Mouse (Mus musculus) erythroblast, adult 5-6 weeks (primary cell): Measurements from ENCODE around the gene Rpl28. TPM values are rescaled to one million over a fixed set of nuclear protein-coding genes. Genes with fewer than 3 reads are reported as not detected.

Source experiments
- ATAC-seq: replicated peaks from 2 replicates; pipeline ENCODE4 v1.8.0; 2016; ENCODE audit warnings: moderate number of reproducible peaks, mild to moderate bottlenecking, moderate TSS enrichment, inconsistent platforms; ENCODE audit not compliant: poor library complexity, low FRiP score, severe bottlenecking
- total RNA-seq, 2 experiments: library from RNA; stranded (forward) in 1 of 2; stranded (reverse) in 1 of 2; fragments of 150-400 nt in 1 of 2; fragments of 200-764, 138-1000 nt in 1 of 2; gene quantifications; 2 replicates each; pipeline versions ENCODE4 v1.2.3 to v1.2.4; 2015 to 2017; ENCODE audit warnings: low replicate concordance in 2 of 2

Rpl28 gene
- total RNA-seq, 2 experiments from 2014 or later = 203 to 304 TPM

DNA sequence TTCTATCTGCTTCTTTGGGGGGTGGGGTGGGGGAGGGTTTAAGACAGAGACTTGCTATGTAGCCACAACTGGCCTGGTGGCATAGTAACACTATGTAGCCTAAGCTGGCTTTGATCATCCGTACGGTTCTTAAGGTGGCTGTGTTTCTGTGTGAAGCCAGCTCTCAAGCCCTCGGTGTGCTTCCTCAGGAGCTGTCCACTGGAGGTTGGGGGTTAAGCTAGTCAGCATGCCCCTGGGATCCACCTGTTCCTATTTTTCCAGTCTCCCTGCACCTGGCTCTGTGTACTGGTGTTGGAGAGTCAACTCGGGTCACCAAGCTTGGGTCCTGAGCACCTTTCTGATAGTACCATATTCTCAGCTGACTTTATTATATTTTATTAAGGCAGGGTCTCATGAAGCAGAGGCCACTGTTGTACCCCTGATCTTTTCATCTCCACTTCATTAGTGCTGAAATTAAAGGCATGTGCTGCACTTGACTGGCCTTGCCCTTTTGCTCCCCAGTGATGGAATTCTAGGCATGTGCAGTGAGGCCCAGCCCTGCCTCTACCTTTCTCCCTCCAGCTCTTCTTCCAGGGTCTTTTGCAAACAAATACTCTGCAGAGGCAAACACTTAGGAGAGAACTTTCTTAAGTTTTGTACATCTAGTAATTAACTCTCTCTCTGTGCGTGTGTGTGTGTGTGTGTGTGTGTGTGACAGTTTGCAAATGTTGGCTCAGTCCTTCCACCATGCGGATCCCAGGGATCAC, 29.7 kb downstream of the Rpl28 start:
- ATAC-seq = no peak

GRCm38 (mm10) chr7:4825365-4825764, 32.7 kb downstream of the Rpl28 start:
- no peak for ATAC-seq

DNA sequence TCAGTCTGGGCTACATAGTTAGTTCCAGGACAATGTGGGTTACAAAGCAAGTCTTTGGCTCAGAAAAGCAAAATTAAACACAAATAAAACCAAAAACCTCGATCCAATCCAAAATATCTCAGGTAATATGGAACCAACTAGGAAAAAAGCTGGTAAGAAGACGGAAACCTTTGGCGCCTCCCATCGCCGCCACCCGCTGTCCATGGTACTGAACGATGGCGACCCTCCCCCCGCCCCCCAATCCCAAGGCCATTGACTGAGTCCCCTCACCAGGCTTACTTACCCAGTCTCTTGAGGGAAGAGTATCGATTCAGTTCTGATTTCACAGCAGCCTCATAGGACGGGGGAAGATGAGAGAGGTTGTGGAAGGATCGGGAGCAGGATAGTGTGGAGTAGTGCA, 37.8 kb downstream of the Rpl28 start:
- no peak for ATAC-seq

DNA sequence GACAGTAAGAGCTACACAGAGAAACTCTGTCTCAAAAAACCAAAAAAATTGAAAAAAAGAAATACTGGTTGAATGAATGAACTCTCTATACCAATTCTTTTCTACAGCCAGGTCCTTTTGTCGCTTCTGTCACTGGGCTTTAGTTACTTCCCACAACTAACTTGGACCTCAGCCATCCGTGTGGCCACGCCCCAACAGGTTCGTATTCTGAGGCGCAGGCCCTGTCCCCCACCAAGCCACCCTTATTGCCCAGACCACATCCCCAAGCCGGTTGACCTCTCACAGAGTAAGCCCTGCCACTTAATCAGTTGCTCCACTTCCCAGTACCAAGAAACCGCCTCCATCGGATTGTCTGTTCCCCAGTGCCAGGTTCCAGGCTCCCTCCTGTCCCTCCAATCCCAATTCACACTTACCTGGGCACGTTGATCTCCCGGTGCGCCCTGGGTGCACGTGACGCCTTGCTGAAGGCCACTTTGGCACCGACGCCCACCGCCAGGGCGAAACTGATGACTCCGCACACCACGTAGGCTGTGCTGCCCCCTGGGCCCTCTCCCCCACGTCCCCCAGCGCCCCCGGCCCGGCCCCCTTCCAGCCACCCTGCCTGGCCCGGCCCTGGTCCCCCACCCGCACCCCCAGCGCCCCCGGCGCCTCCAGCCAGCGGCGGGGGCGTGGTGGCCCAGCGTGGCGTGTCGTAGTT, 43.1 kb downstream of the Rpl28 start:
- ATAC-seq = no peak

DNA sequence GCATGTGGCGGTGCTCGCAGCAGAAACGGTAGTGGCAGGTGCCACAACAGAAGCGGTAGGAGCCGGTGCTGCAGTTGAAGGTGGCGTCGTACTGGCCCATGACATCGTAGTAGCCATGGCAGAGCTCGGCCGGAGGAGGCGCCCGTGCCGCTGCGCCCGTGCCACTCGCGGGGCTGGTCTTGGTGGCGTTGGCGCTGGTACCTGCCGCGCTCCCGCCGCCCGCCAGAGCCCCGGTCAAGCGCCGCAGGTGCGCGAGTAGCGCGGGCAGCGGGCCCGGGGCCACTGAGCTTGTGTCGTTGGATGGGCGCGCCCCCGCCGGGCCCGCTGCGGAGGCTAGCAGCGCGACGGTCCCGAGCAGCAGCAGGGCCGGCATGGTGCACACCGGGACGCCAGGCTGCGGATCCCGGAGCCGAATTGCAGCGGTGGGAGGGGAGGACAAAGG, 43.7 kb downstream of the Rpl28 start:
- 0 out of 2 replicates have a peak, but pooled peaks have one; percentile 33 for ATAC-seq

GRCm38 (mm10) chr7:4837639-4838038, 45.0 kb downstream of the Rpl28 start:
- no peak for ATAC-seq

- ATAC-seq = no peak
These were observed 49.4 kb downstream of the Rpl28 start for GRCm38 (mm10) chr7:4842077-4842476.

DNA sequence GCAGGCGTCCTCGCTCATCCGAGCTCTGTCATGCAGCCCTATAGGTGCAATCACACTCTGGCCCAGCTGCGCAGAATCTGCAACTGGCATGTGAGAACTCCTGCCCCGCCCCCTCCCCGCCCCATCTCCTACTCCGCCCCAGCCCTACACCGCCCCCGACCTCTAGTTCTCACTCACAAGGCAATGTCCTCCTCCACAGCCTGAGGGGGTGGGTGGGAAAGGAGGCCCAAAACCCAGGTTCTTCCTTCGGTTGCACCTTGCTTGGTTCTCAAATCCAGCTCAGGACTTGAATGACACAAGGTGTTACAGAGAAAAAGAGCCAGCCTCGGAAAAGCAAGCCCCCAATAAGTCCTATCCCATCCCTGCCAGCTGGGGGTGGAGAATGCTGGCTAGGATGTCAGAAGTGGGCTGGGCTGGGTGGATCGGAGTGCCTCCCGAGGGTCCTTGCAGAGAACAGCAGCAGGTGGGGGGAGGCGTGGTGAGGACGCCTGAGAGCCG, 50.0 kb downstream of the Rpl28 start:
- no peak for ATAC-seq

DNA sequence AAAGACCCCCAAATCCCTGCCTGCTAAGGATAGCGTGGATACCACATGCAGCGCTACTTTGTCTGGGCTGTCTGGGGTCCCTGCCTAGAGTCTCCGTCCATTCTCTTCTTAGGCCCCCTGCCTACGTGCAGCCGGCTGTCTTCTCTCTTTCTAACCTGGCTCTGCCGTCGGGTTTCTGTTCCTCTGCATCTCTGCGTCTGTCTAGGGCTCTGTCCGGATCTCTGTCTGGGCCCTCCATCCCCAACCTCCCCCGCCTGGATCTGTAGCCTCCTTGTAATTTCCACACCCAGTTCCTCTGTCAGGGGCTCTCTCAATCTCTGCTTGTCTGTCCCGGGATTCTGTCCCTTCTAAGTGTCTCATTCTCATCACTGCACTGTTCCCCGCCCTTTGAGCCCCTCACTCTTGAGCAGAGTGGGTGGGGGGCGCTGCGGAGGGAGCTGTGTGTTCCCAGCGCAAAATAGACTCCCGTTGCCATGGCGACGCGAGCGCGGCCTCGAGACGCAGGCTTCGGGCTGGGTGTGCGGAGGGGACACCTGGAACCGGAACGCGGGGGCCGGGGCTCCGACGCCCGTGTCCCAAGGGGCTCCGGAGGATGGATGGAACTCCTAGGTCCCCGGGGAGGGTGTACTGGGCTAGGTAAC, 51.0 kb downstream of the Rpl28 start:
- ATAC-seq = no peak

- no peak for ATAC-seq
These were observed 51.7 kb downstream of the Rpl28 start, which contains the start of gene Shisa7 for GRCm38 (mm10) chr7:4844245-4844916. Gene Shisa7 (minus strand): TSS chr7:4844696.

Other genes starting within 250 kb of the Rpl28 start
Only the 30 nearest of the 31 such genes appear.
- 1.7 TPM in 1 of 2 replicates, not detected in the other for gene Syt5, start 245.3 kb upstream of the Rpl28 start, total RNA-seq (2015; ENCODE audit: low replicate concordance)
- gene Syt5, start 245.3 kb upstream of the Rpl28 start, total RNA-seq (2017; ENCODE audit: low replicate concordance) = not detected in 2 replicates
- 0.96 TPM in 1 of 2 replicates, not detected in the other for gene Ptprh, start 188.8 kb upstream of the Rpl28 start, total RNA-seq (2015; ENCODE audit: low replicate concordance)
- gene Ptprh, start 188.8 kb upstream of the Rpl28 start, total RNA-seq (2017; ENCODE audit: low replicate concordance) = 1.4 and 1.7 TPM in 2 replicates
- gene Tmem86b, start 161.5 kb upstream of the Rpl28 start, total RNA-seq (2015; ENCODE audit: low replicate concordance) = 37.3 and 72.3 TPM in 2 replicates
- 53.4 and 88.6 TPM in 2 replicates for gene Tmem86b, start 161.5 kb upstream of the Rpl28 start, total RNA-seq (2017; ENCODE audit: low replicate concordance)
- 31.6 and 45.3 TPM in 2 replicates for gene Ppp6r1, start 133.9 kb upstream of the Rpl28 start, total RNA-seq (2015; ENCODE audit: low replicate concordance)
- gene Ppp6r1, start 133.9 kb upstream of the Rpl28 start, total RNA-seq (2017; ENCODE audit: low replicate concordance) = 37.3 and 47.0 TPM in 2 replicates
- 5.0 and 8.3 TPM in 2 replicates for gene Hspbp1, start 107.8 kb upstream of the Rpl28 start, total RNA-seq (2015; ENCODE audit: low replicate concordance)
- gene Hspbp1, start 107.8 kb upstream of the Rpl28 start, total RNA-seq (2017; ENCODE audit: low replicate concordance) = 3.1 and 9.1 TPM in 2 replicates
- not detected in 2 replicates for gene Brsk1, start 102.3 kb upstream of the Rpl28 start, total RNA-seq (2015; ENCODE audit: low replicate concordance)
- not detected in 2 replicates for gene Brsk1, start 102.3 kb upstream of the Rpl28 start, total RNA-seq (2017; ENCODE audit: low replicate concordance)
- gene Tmem150b, start 67.6 kb upstream of the Rpl28 start, total RNA-seq (2015; ENCODE audit: low replicate concordance) = 1.7 and 6.7 TPM in 2 replicates
- gene Tmem150b, start 67.6 kb upstream of the Rpl28 start, total RNA-seq (2017; ENCODE audit: low replicate concordance) = 2.1 and 2.7 TPM in 2 replicates
- gene Kmt5c, start 52.8 kb upstream of the Rpl28 start, total RNA-seq (2015; ENCODE audit: low replicate concordance) = 11.3 and 15.9 TPM in 2 replicates
- gene Kmt5c, start 52.8 kb upstream of the Rpl28 start, total RNA-seq (2017; ENCODE audit: low replicate concordance) = 32.0 and 42.2 TPM in 2 replicates
- 33.2 and 44.4 TPM in 2 replicates for gene Cox6b2, start 39.8 kb upstream of the Rpl28 start, total RNA-seq (2015; ENCODE audit: low replicate concordance)
- gene Cox6b2, start 39.8 kb upstream of the Rpl28 start, total RNA-seq (2017; ENCODE audit: low replicate concordance) = 18.8 and 22.3 TPM in 2 replicates
- not detected in 2 replicates for gene Fam71e2, start 21.6 kb upstream of the Rpl28 start, total RNA-seq (2015; ENCODE audit: low replicate concordance)
- not detected in 2 replicates for gene Fam71e2, start 21.6 kb upstream of the Rpl28 start, total RNA-seq (2017; ENCODE audit: low replicate concordance)
- not detected in 2 replicates for gene Il11, start 10.0 kb upstream of the Rpl28 start, total RNA-seq (2015; ENCODE audit: low replicate concordance)
- gene Il11, start 10.0 kb upstream of the Rpl28 start, total RNA-seq (2017; ENCODE audit: low replicate concordance) = not detected in 2 replicates
- gene Tmem190, start 9.9 kb upstream of the Rpl28 start, total RNA-seq (2015; ENCODE audit: low replicate concordance) = not detected in 2 replicates
- not detected in 2 replicates for gene Tmem190, start 9.9 kb upstream of the Rpl28 start, total RNA-seq (2017; ENCODE audit: low replicate concordance)
- 4.0 and 7.5 TPM in 2 replicates for gene Tmem238, start 3.2 kb upstream of the Rpl28 start, total RNA-seq (2015; ENCODE audit: low replicate concordance)
- 0.17 and 1.1 TPM in 2 replicates for gene Tmem238, start 3.2 kb upstream of the Rpl28 start, total RNA-seq (2017; ENCODE audit: low replicate concordance)
- 167 and 232 TPM in 2 replicates for gene Ube2s, start 19.7 kb downstream of the Rpl28 start, total RNA-seq (2015; ENCODE audit: low replicate concordance)
- gene Ube2s, start 19.7 kb downstream of the Rpl28 start, total RNA-seq (2017; ENCODE audit: low replicate concordance) = 97.4 and 134 TPM in 2 replicates
- gene Shisa7, start 51.8 kb downstream of the Rpl28 start, total RNA-seq (2015; ENCODE audit: low replicate concordance) = not detected in 2 replicates
- gene Shisa7, start 51.8 kb downstream of the Rpl28 start, total RNA-seq (2017; ENCODE audit: low replicate concordance) = not detected in 2 replicates
- 2.3 and 3.3 TPM in 2 replicates for gene Isoc2b, start 77.4 kb downstream of the Rpl28 start, total RNA-seq (2015; ENCODE audit: low replicate concordance)
- gene Isoc2b, start 77.4 kb downstream of the Rpl28 start, total RNA-seq (2017; ENCODE audit: low replicate concordance) = 5.1 and 13.9 TPM in 2 replicates
- gene Isoc2a, start 84.3 kb downstream of the Rpl28 start, total RNA-seq (2015; ENCODE audit: low replicate concordance) = not detected in 2 replicates
- 2.4 and 3.2 TPM in 2 replicates for gene Isoc2a, start 84.3 kb downstream of the Rpl28 start, total RNA-seq (2017; ENCODE audit: low replicate concordance)
- gene Gm36210, start 113.6 kb downstream of the Rpl28 start, total RNA-seq (2015; ENCODE audit: low replicate concordance) = not detected in 2 replicates
- gene Gm36210, start 113.6 kb downstream of the Rpl28 start, total RNA-seq (2017; ENCODE audit: low replicate concordance) = not detected in 2 replicates
- gene Zfp628, start 122.3 kb downstream of the Rpl28 start, total RNA-seq (2015; ENCODE audit: low replicate concordance) = 1.7 and 2.3 TPM in 2 replicates
- gene Zfp628, start 122.3 kb downstream of the Rpl28 start, total RNA-seq (2017; ENCODE audit: low replicate concordance) = 1.5 and 2.0 TPM in 2 replicates
- 1.7 TPM in 1 of 2 replicates, not detected in the other for gene Nat14, start 129.2 kb downstream of the Rpl28 start, total RNA-seq (2015; ENCODE audit: low replicate concordance)
- 2.5 TPM in 1 of 2 replicates, not detected in the other for gene Nat14, start 129.2 kb downstream of the Rpl28 start, total RNA-seq (2017; ENCODE audit: low replicate concordance)
- gene Ssc5d, start 132.9 kb downstream of the Rpl28 start, total RNA-seq (2015; ENCODE audit: low replicate concordance) = not detected in 2 replicates
- 0.28 TPM in 1 of 2 replicates, not detected in the other for gene Ssc5d, start 132.9 kb downstream of the Rpl28 start, total RNA-seq (2017; ENCODE audit: low replicate concordance)
- not detected in 2 replicates for gene Sbk2, start 171.5 kb downstream of the Rpl28 start, total RNA-seq (2015; ENCODE audit: low replicate concordance)
- gene Sbk2, start 171.5 kb downstream of the Rpl28 start, total RNA-seq (2017; ENCODE audit: low replicate concordance) = not detected in 2 replicates
- not detected in 2 replicates for gene Sbk3, start 178.3 kb downstream of the Rpl28 start, total RNA-seq (2015; ENCODE audit: low replicate concordance)
- not detected in 2 replicates for gene Sbk3, start 178.3 kb downstream of the Rpl28 start, total RNA-seq (2017; ENCODE audit: low replicate concordance)
- 1.3 TPM in 1 of 2 replicates, not detected in the other for gene Zfp579, start 203.3 kb downstream of the Rpl28 start, total RNA-seq (2015; ENCODE audit: low replicate concordance)
- 0.84 and 1.4 TPM in 2 replicates for gene Zfp579, start 203.3 kb downstream of the Rpl28 start, total RNA-seq (2017; ENCODE audit: low replicate concordance)
- 4.6 and 10.2 TPM in 2 replicates for gene Zfp524, start 221.5 kb downstream of the Rpl28 start, total RNA-seq (2015; ENCODE audit: low replicate concordance)
- 4.6 and 7.8 TPM in 2 replicates for gene Zfp524, start 221.5 kb downstream of the Rpl28 start, total RNA-seq (2017; ENCODE audit: low replicate concordance)
- gene Fiz1, start 221.8 kb downstream of the Rpl28 start, total RNA-seq (2015; ENCODE audit: low replicate concordance) = 6.7 and 9.2 TPM in 2 replicates
- gene Fiz1, start 221.8 kb downstream of the Rpl28 start, total RNA-seq (2017; ENCODE audit: low replicate concordance) = 2.6 and 4.2 TPM in 2 replicates
- not detected in 2 replicates for gene Gm44973, start 222.6 kb downstream of the Rpl28 start, total RNA-seq (2015; ENCODE audit: low replicate concordance)
- not detected in 2 replicates for gene Gm44973, start 222.6 kb downstream of the Rpl28 start, total RNA-seq (2017; ENCODE audit: low replicate concordance)
- 2.3 and 3.1 TPM in 2 replicates for gene Zfp865, start 227.5 kb downstream of the Rpl28 start, total RNA-seq (2015; ENCODE audit: low replicate concordance)
- gene Zfp865, start 227.5 kb downstream of the Rpl28 start, total RNA-seq (2017; ENCODE audit: low replicate concordance) = 1.7 and 2.2 TPM in 2 replicates
- not detected in 2 replicates for gene Ccdc106, start 227.7 kb downstream of the Rpl28 start, total RNA-seq (2015; ENCODE audit: low replicate concordance)
- gene Ccdc106, start 227.7 kb downstream of the Rpl28 start, total RNA-seq (2017; ENCODE audit: low replicate concordance) = not detected in 2 replicates
- not detected in 2 replicates for gene 4632433K11Rik, start 241.2 kb downstream of the Rpl28 start, total RNA-seq (2015; ENCODE audit: low replicate concordance)
- 0.60 TPM in 1 of 2 replicates, not detected in the other for gene 4632433K11Rik, start 241.2 kb downstream of the Rpl28 start, total RNA-seq (2017; ENCODE audit: low replicate concordance)